Mouse (Mus musculus) myocyte (in vitro differentiated cells): ENCODE results near the gene Hba-a1. TPM values are rescaled to one million over a fixed set of nuclear protein-coding genes. Genes with fewer than 3 reads are reported as not detected.
"Not testable (repeated sequence)": the region's sequence is repeated elsewhere in the genome, so short reads cannot be mapped to it uniquely, and the experiment has no call there.

Experiments
- H3K27me3 ChIP-seq: one replicate; pipeline ENCODE4 v1.6.1; 2011; ENCODE audit not compliant: control insufficient read depth, insufficient read depth, insufficient read length
- H3K36me3 ChIP-seq: one replicate; pipeline ENCODE4 v1.6.1; 2011; ENCODE audit not compliant: control insufficient read depth, insufficient read depth
- H3K4me2 ChIP-seq: one replicate; pipeline ENCODE4 v1.6.1; 2011; ENCODE audit warnings: low read depth, control low read depth
- H3K4me3 ChIP-seq: one replicate; pipeline ENCODE4 v1.5.1; 2011; ENCODE audit warnings: mild to moderate bottlenecking, control low read depth, moderate library complexity
- H3K79me2 ChIP-seq: one replicate; pipeline ENCODE4 v1.6.1; 2011; ENCODE audit not compliant: control insufficient read depth, insufficient read depth
- H3ac ChIP-seq: one replicate; pipeline ENCODE4 v1.6.1; 2011; ENCODE audit not compliant: control insufficient read depth, insufficient read length
- CEBPB ChIP-seq: IDR thresholded peaks from 2 replicates; pipeline ENCODE4 v1.6.1; 2011; ENCODE audit warnings: mild to moderate bottlenecking, moderate library complexity; ENCODE audit not compliant: poor library complexity, insufficient read depth, severe bottlenecking
- E2F4 ChIP-seq: IDR thresholded peaks from one replicate; pipeline ENCODE4 v1.6.1; 2011; ENCODE audit warnings: mild to moderate bottlenecking, control low read depth, moderate library complexity; ENCODE audit not compliant: insufficient read depth
- MAX ChIP-seq: IDR thresholded peaks from one replicate; pipeline ENCODE4 v1.6.1; 2011; ENCODE audit warnings: low read depth, mild to moderate bottlenecking, control low read depth
- MYOD1 ChIP-seq, 3 experiments: IDR thresholded peaks; one replicate each; pipeline ENCODE4 v1.6.1; 2011; ENCODE audit warnings: control low read depth in 2 of 3, low read depth in 2 of 3, mild to moderate bottlenecking in 2 of 3, moderate library complexity in 1 of 3; ENCODE audit not compliant: insufficient read length in 2 of 3, control insufficient read depth in 1 of 3
- MYOG ChIP-seq, 3 experiments: IDR thresholded peaks; one replicate each; pipeline ENCODE4 v1.6.1; 2011; ENCODE audit warnings: control low read depth in 2 of 3, low read depth in 2 of 3, mild to moderate bottlenecking in 2 of 3; ENCODE audit not compliant: insufficient read length in 2 of 3, control insufficient read depth in 1 of 3, insufficient read depth in 1 of 3
- POLR2A ChIP-seq: IDR thresholded peaks from one replicate; pipeline ENCODE4 v1.6.1; 2011; ENCODE audit warnings: low read depth, mild to moderate bottlenecking, control low read depth, moderate library complexity; ENCODE audit not compliant: insufficient read length
- POLR2AphosphoS2 ChIP-seq: IDR thresholded peaks from one replicate; pipeline ENCODE4 v1.6.1; 2011; ENCODE audit warnings: low read depth, control low read depth; ENCODE audit not compliant: insufficient read length
- REST ChIP-seq: IDR thresholded peaks from one replicate; pipeline ENCODE4 v1.6.1; 2011; ENCODE audit warnings: mild to moderate bottlenecking, control low read depth, moderate library complexity; ENCODE audit not compliant: insufficient read depth, insufficient read length
- SRF ChIP-seq: IDR thresholded peaks from one replicate; pipeline ENCODE4 v1.6.1; 2011; ENCODE audit warnings: low read depth; ENCODE audit not compliant: control insufficient read depth, insufficient read length
- TCF12 ChIP-seq: IDR thresholded peaks from one replicate; pipeline ENCODE4 v1.6.1; 2011; ENCODE audit warnings: mild to moderate bottlenecking, control low read depth; ENCODE audit not compliant: poor library complexity, insufficient read depth, severe bottlenecking
- TCF3 ChIP-seq: IDR thresholded peaks from one replicate; pipeline ENCODE4 v1.6.1; 2011; ENCODE audit warnings: low read depth, control low read depth; ENCODE audit not compliant: insufficient read length
- USF1 ChIP-seq: IDR thresholded peaks from one replicate; pipeline ENCODE4 v1.6.1; 2011; ENCODE audit warnings: low read depth, mild to moderate bottlenecking, control low read depth, moderate library complexity
- polyA plus RNA-seq: library from polyadenylated mRNA; unstranded; fragments of >200 nt; fragmentation: generic; extraction: Trizol; gene quantifications from one replicate; pipeline ENCODE4 v1.2.1, GENCODE M21; 2012; ENCODE audit warnings: missing spikeins

Gene Hba-a1
- polyA plus RNA-seq, result 12.3 TPM

DNA sequence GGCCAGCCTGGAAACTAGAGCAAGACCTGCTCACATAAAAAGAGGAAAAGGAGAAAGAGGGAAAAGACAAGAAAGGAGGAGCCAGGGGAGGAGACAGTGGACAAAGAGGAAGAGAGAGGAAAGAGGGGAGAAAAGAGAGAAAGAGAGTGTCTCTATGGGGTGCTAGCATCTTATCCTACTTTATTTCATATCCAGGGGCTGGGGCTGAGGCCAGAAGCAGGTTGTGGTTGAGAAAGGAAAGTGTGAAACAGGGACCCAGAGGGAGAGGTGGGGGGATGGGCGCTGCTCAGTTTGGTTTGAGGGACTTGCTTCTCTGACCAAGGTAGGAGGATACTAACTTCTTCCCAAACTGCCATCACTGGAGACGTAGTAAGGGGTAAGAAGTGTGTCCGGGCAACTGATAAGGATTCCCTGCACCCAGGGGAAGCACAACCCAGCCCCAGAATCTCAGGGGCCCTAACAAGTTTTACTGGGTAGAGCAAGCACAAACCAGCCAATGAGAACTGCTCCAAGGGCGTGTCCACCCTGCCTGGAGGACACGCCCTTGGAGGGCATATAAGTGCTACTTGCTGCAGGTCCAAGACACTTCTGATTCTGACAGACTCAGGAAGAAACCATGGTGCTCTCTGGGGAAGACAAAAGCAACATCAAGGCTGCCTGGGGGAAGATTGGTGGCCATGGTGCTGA is at the start of gene Hba-a1:
TSS of gene Hba-a1 (plus strand) at position 421 of the 687 bp plus-strand sequence.
- H3K79me2 ChIP-seq, H3K36me3 ChIP-seq, H3ac ChIP-seq, H3K4me2 ChIP-seq, H3K4me3 ChIP-seq: not testable (repeated sequence)
- peaks cover 18% of the 10 kb centered on the region for H3K27me3 ChIP-seq

GRCm38 (mm10) chr11:32233895-32234294 is 49.4 kb upstream of the Hba-a1 start:
- no peaks in the 10 kb centered on the region for H3K27me3 ChIP-seq
- no peaks in the 10 kb centered on the region for H3K79me2 ChIP-seq
- no peak overlapping the region for H3K4me3 ChIP-seq
- TF ChIP-seq TCF12 (no peak), USF1 (no peak), TCF3 (no peak), CEBPB (no peak), POLR2A (no peak), POLR2AphosphoS2 (no peak), REST (no peak), SRF (no peak), MYOD1 (IDR thresholded peaks at IDR 0.05; ENCODE audit: control insufficient read depth in 1 of 3, insufficient read length in 2 of 3, low read depth in 2 of 3) (no peak), MAX (no peak), MYOG (IDR thresholded peaks at IDR 0.05; ENCODE audit: control insufficient read depth in 1 of 3, insufficient read depth in 1 of 3, insufficient read length in 2 of 3, low read depth in 2 of 3) (no peak), E2F4 (no peak)
- H3K4me2 ChIP-seq, result no peak overlapping the region
- peaks cover 29% of the 10 kb centered on the region for H3K36me3 ChIP-seq
- H3ac ChIP-seq, result no peak overlapping the region

- Histone ChIP-seq H3K27me3 (no peaks in the 10 kb centered on the region), H3K36me3 (peaks cover 31% of the 10 kb centered on the region), H3K4me3 (no peak overlapping the region), H3K79me2 (no peaks in the 10 kb centered on the region), H3K4me2 (no peak overlapping the region), H3ac (no peak overlapping the region)
- TF ChIP-seq REST (no peak), MYOD1 (IDR thresholded peaks at IDR 0.05; ENCODE audit: control insufficient read depth in 1 of 3, insufficient read length in 2 of 3, low read depth in 2 of 3) (no peak), CEBPB (no peak), MAX (no peak), TCF12 (no peak), POLR2A (no peak), TCF3 (no peak), MYOG (IDR thresholded peaks at IDR 0.05; ENCODE audit: control insufficient read depth in 1 of 3, insufficient read depth in 1 of 3, insufficient read length in 2 of 3, low read depth in 2 of 3) (no peak), SRF (no peak), E2F4 (no peak)
These were observed 48.4 kb upstream of the Hba-a1 start for GRCm38 (mm10) chr11:32234816-32235485.

- Histone ChIP-seq H3K4me3 (no peak overlapping the region), H3K79me2 (no peaks in the 10 kb centered on the region), H3ac (no peak overlapping the region), H3K27me3 (no peaks in the 10 kb centered on the region), H3K36me3 (peaks cover 28% of the 10 kb centered on the region), H3K4me2 (no peak overlapping the region)
- no peak for TF ChIP-seq POLR2A
- TF ChIP-seq USF1, result no peak
- no peak for TF ChIP-seq TCF12
- no peak for TF ChIP-seq SRF
- TF ChIP-seq REST, result no peak
- peak in 1 of 3 experiments; percentile 41 for TF ChIP-seq MYOG (IDR thresholded peaks at IDR 0.05; ENCODE audit: control insufficient read depth in 1 of 3, insufficient read depth in 1 of 3, insufficient read length in 2 of 3, low read depth in 2 of 3)
- no peak for TF ChIP-seq CEBPB
These were observed 47.7 kb upstream of the Hba-a1 start for GRCm38 (mm10) chr11:32235646-32236045.

DNA sequence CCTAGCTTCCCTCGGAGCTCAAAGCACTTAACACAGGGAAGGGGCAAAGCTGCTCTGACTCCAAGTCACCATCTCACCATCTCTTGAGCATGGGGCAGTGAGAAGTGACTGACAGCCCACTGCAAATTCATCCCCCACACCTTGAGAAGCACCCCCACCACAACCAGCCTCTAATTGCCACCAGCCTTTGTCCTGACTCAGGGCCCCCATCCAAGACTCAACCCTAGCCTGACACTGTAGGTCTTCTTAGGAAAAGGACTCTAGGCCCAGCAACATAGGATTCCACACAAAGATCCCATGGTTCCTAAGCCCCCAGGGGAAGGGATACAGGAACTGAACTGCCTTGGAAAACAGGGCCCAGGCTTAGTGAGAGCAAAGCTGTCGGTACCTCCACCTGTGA is 47.2 kb upstream of the Hba-a1 start:
- Histone ChIP-seq H3K79me2 (no peaks in the 10 kb centered on the region), H3ac (no peak overlapping the region), H3K4me2 (no peak overlapping the region), H3K27me3 (no peaks in the 10 kb centered on the region), H3K36me3 (peaks cover 33% of the 10 kb centered on the region), H3K4me3 (no peak overlapping the region)
- no peak for TF ChIP-seq SRF
- TF ChIP-seq MYOG (IDR thresholded peaks at IDR 0.05; ENCODE audit: control insufficient read depth in 1 of 3, insufficient read depth in 1 of 3, insufficient read length in 2 of 3, low read depth in 2 of 3), result no peak
- TF ChIP-seq E2F4, result no peak
- TF ChIP-seq TCF3, result no peak
- no peak for TF ChIP-seq CEBPB
- no peak for TF ChIP-seq REST
- no peak for TF ChIP-seq TCF12
